Mouse (Mus musculus) hindbrain, embryonic 13.5 days (tissue): ENCODE data around the gene Dop1a. TPM values are rescaled to one million over a fixed set of nuclear protein-coding genes. Genes with fewer than 3 reads are reported as not detected.

ENCODE experiments used
- ATAC-seq: fragments of 200-750 bp; cut with Nextera tagmentation; 2 replicates; pipeline ENCODE4 v1.8.0; 2017; ENCODE audit warnings: moderate TSS enrichment; ENCODE audit not compliant: low FRiP score
- H3K27ac ChIP-seq: fragments of 300-500 bp; sonication (generic); 2 replicates; pipeline ENCODE4 v1.5.1; 2015; ENCODE audit warnings: inconsistent platforms, mild to moderate bottlenecking, moderate library complexity
- H3K27me3 ChIP-seq: fragments of 300-500 bp; sonication (generic); 2 replicates; pipeline ENCODE4 v1.6.1; 2015; ENCODE audit warnings: mild to moderate bottlenecking, inconsistent platforms
- H3K36me3 ChIP-seq: fragments of 300-500 bp; sonication (generic); 2 replicates; pipeline ENCODE4 v1.6.1; 2015; ENCODE audit warnings: mild to moderate bottlenecking, inconsistent platforms
- H3K4me1 ChIP-seq: fragments of 300-500 bp; sonication (generic); replicated peaks from 2 replicates; pipeline ENCODE4 v1.6.1; 2015; ENCODE audit warnings: inconsistent platforms
- H3K4me2 ChIP-seq: fragments of 300-500 bp; sonication (generic); 2 replicates; pipeline ENCODE4 v1.6.1; 2015; ENCODE audit warnings: inconsistent platforms, mild to moderate bottlenecking, moderate library complexity
- H3K4me3 ChIP-seq: fragments of 300-500 bp; sonication (generic); 2 replicates; pipeline ENCODE4 v1.5.1; 2015; ENCODE audit warnings: mild to moderate bottlenecking, inconsistent platforms
- H3K9ac ChIP-seq: fragments of 300-500 bp; sonication (generic); 2 replicates; pipeline ENCODE4 v1.6.1; 2015; ENCODE audit warnings: mild to moderate bottlenecking, inconsistent platforms
- H3K9me3 ChIP-seq: fragments of 300-500 bp; sonication (generic); 2 replicates; pipeline ENCODE4 v1.6.1; 2016; ENCODE audit warnings: inconsistent platforms
- WGBS: fragments of 180-500 bp; shearing (Covaris S2); methylation state at CpG from one replicate; pipeline ENCODE4 v1.1.7; 2015; 5-methylcytosine and 5-hydroxymethylcytosine counted together
- polyA plus RNA-seq: library from polyadenylated mRNA; unstranded; fragments of >200 nt; fragmentation: Nextera tagmentation; extraction: Ambion mirVana; gene quantifications from 2 replicates; pipeline ENCODE4 v1.2.1, GENCODE M21; 2015

Gene Dop1a
- polyA plus RNA-seq, 1 experiment from 2014 or later, result 28.5 TPM

GRCm38 (mm10) chr9:86451617-86452016, 15.3 kb upstream of the Dop1a start:
- no peak overlapping the region for H3K9ac ChIP-seq
- H3K4me3 ChIP-seq, result peak overlapping the region; percentile 19; the same call in 1 of the 2 replicates

GRCm38 (mm10) chr9:86453626-86454025, 13.3 kb upstream of the Dop1a start:
- no peak overlapping the region for H3K4me2 ChIP-seq
- H3K36me3 ChIP-seq, result no peaks in the 10 kb centered on the region
- H3K4me1 ChIP-seq, result peaks cover 10% of the 10 kb centered on the region
- no peak for ATAC-seq
- no peaks in the 10 kb centered on the region for H3K9me3 ChIP-seq
- H3K9ac ChIP-seq, result no peak overlapping the region
- no peak overlapping the region for H3K4me3 ChIP-seq
- H3K27ac ChIP-seq, result no peak overlapping the region
- H3K27me3 ChIP-seq, result no peaks in the 10 kb centered on the region
- 88% methylated on average over 3 of the region's 3 CpGs for WGBS

More at GRCm38 (mm10) chr9:86451617-86452016, 15.3 kb upstream of the Dop1a start:
- WGBS, result 2% methylated on average over 13 of the region's 13 CpGs
- ATAC-seq, result peak; percentile 86
- Histone ChIP-seq H3K27ac (no peak overlapping the region), H3K9me3 (no peaks in the 10 kb centered on the region), H3K4me1 (peaks cover 10% of the 10 kb centered on the region), H3K27me3 (no peaks in the 10 kb centered on the region), H3K4me2 (peak overlapping the region; percentile 52), H3K36me3 (no peaks in the 10 kb centered on the region)

GRCm38 (mm10) chr9:86464151-86465105, 2.5 kb upstream of the Dop1a start, which contains the start of gene Ube2cbp:
Gene Ube2cbp (minus strand): TSS chr9:86464950.
- Histone ChIP-seq H3K9ac (peak within 1 kb of the TSS; percentile 85), H3K9me3 (no peaks in the 10 kb centered on the region), H3K4me1 (peaks cover 28% of the 10 kb centered on the region), H3K4me2 (peak within 1 kb of the TSS; percentile 55), H3K36me3 (no peaks in the 10 kb centered on the region), H3K4me3 (peak within 1 kb of the TSS; percentile 65), H3K27ac (peak within 1 kb of the TSS; percentile 88), H3K27me3 (0 out of 2 replicates have a peak, but pooled peaks cover 10% of the 10 kb centered on the region)
- peak; percentile 82 for ATAC-seq
- 2% methylated on average over 70 of the region's 70 CpGs for WGBS

GRCm38 (mm10) chr9:86475956-86476355, 9.0 kb downstream of the Dop1a start:
- WGBS, result 95% methylated on average over 4 of the region's 4 CpGs
- no peaks in the 10 kb centered on the region for H3K36me3 ChIP-seq

GRCm38 (mm10) chr9:86476763-86477162, 9.8 kb downstream of the Dop1a start:
- no peak overlapping the region for H3K9ac ChIP-seq
- H3K4me3 ChIP-seq, result no peak overlapping the region
- no peaks in the 10 kb centered on the region for H3K27me3 ChIP-seq
- no peak overlapping the region for H3K27ac ChIP-seq
- ATAC-seq, result no peak
- H3K4me1 ChIP-seq, result no peaks in the 10 kb centered on the region
- no peaks in the 10 kb centered on the region for H3K9me3 ChIP-seq
- 85% methylated on average over 5 of the region's 5 CpGs for WGBS
- H3K4me2 ChIP-seq, result no peak overlapping the region
- H3K36me3 ChIP-seq, result no peaks in the 10 kb centered on the region

More at GRCm38 (mm10) chr9:86475956-86476355, 9.0 kb downstream of the Dop1a start:
- no peaks in the 10 kb centered on the region for H3K9me3 ChIP-seq
- H3K9ac ChIP-seq, result no peak overlapping the region
- H3K4me3 ChIP-seq, result no peak overlapping the region
- no peak for ATAC-seq
- no peak overlapping the region for H3K4me2 ChIP-seq
- H3K4me1 ChIP-seq, result no peaks in the 10 kb centered on the region
- no peaks in the 10 kb centered on the region for H3K27me3 ChIP-seq
- H3K27ac ChIP-seq, result no peak overlapping the region

- WGBS, result 87% methylated on average over 5 of the region's 5 CpGs
- Histone ChIP-seq H3K4me2 (no peak overlapping the region), H3K4me1 (0 out of 2 replicates have a peak, but pooled peaks cover 2% of the 10 kb centered on the region), H3K9ac (no peak overlapping the region), H3K4me3 (no peak overlapping the region), H3K36me3 (no peaks in the 10 kb centered on the region), H3K27ac (no peak overlapping the region), H3K27me3 (no peaks in the 10 kb centered on the region), H3K9me3 (no peaks in the 10 kb centered on the region)
- no peak for ATAC-seq
Observed at GRCm38 (mm10) chr9:86478414-86479093, 11.6 kb downstream of the Dop1a start.

- H3K9me3 ChIP-seq, result no peaks in the 10 kb centered on the region
- H3K27me3 ChIP-seq, result no peaks in the 10 kb centered on the region
- H3K4me1 ChIP-seq, result 0 out of 2 replicates have a peak, but pooled peaks cover 2% of the 10 kb centered on the region
- no peak overlapping the region for H3K4me3 ChIP-seq
- H3K4me2 ChIP-seq, result no peak overlapping the region
- 90% methylated on average over 1 of the region's 1 CpGs for WGBS
- H3K36me3 ChIP-seq, result no peaks in the 10 kb centered on the region
- H3K9ac ChIP-seq, result no peak overlapping the region
- no peak overlapping the region for H3K27ac ChIP-seq
- no peak for ATAC-seq
Observed at GRCm38 (mm10) chr9:86482236-86482635, 15.3 kb downstream of the Dop1a start.

GRCm38 (mm10) chr9:86491740-86492139, 24.8 kb downstream of the Dop1a start:
- Histone ChIP-seq H3K4me1 (no peaks in the 10 kb centered on the region), H3K4me2 (no peak overlapping the region), H3K4me3 (no peak overlapping the region), H3K36me3 (peaks cover 45% of the 10 kb centered on the region), H3K9me3 (no peaks in the 10 kb centered on the region), H3K9ac (no peak overlapping the region), H3K27me3 (no peaks in the 10 kb centered on the region), H3K27ac (no peak overlapping the region)
- no peak for ATAC-seq
- WGBS, result 85% methylated on average over 2 of the region's 2 CpGs

GRCm38 (mm10) chr9:86496261-86496660, 29.3 kb downstream of the Dop1a start:
- no peaks in the 10 kb centered on the region for H3K4me1 ChIP-seq
- WGBS, result 92% methylated on average over 4 of the region's 4 CpGs
- peaks cover 55% of the 10 kb centered on the region for H3K36me3 ChIP-seq
- H3K4me3 ChIP-seq, result no peak overlapping the region
- no peak for ATAC-seq
- no peaks in the 10 kb centered on the region for H3K9me3 ChIP-seq
- no peak overlapping the region for H3K9ac ChIP-seq
- no peak overlapping the region for H3K4me2 ChIP-seq
- no peak overlapping the region for H3K27ac ChIP-seq
- H3K27me3 ChIP-seq, result no peaks in the 10 kb centered on the region

- no peak overlapping the region for H3K27ac ChIP-seq
- no peak overlapping the region for H3K4me2 ChIP-seq
- no peaks in the 10 kb centered on the region for H3K9me3 ChIP-seq
- over 99% methylated on average over 3 of the region's 3 CpGs for WGBS
- no peak overlapping the region for H3K4me3 ChIP-seq
- H3K9ac ChIP-seq, result no peak overlapping the region
- no peaks in the 10 kb centered on the region for H3K27me3 ChIP-seq
- ATAC-seq, result no peak
- H3K36me3 ChIP-seq, result peaks cover 51% of the 10 kb centered on the region
- no peaks in the 10 kb centered on the region for H3K4me1 ChIP-seq
Observed at GRCm38 (mm10) chr9:86499083-86499482, 32.1 kb downstream of the Dop1a start.

GRCm38 (mm10) chr9:86507437-86507836, 40.5 kb downstream of the Dop1a start:
- H3K27me3 ChIP-seq, result no peaks in the 10 kb centered on the region
- no peaks in the 10 kb centered on the region for H3K4me1 ChIP-seq
- 91% methylated on average over 4 of the region's 4 CpGs for WGBS
- H3K4me2 ChIP-seq, result no peak overlapping the region
- no peak overlapping the region for H3K27ac ChIP-seq
- H3K9ac ChIP-seq, result no peak overlapping the region
- H3K36me3 ChIP-seq, result peaks cover 42% of the 10 kb centered on the region
- no peaks in the 10 kb centered on the region for H3K9me3 ChIP-seq
- no peak for ATAC-seq
- H3K4me3 ChIP-seq, result no peak overlapping the region

- no peak for ATAC-seq
- H3K9me3 ChIP-seq, result no peaks in the 10 kb centered on the region
- H3K4me3 ChIP-seq, result no peak overlapping the region
- WGBS, result 66% methylated on average over 5 of the region's 5 CpGs
- H3K4me1 ChIP-seq, result no peaks in the 10 kb centered on the region
- H3K27me3 ChIP-seq, result no peaks in the 10 kb centered on the region
- no peak overlapping the region for H3K27ac ChIP-seq
- no peak overlapping the region for H3K9ac ChIP-seq
- peaks cover 66% of the 10 kb centered on the region for H3K36me3 ChIP-seq
- no peak overlapping the region for H3K4me2 ChIP-seq
Observed at GRCm38 (mm10) chr9:86513733-86514132, 46.8 kb downstream of the Dop1a start.
